Mouse (Mus musculus): ENCODE measurements at regions not wholly inside any gene's neighbourhood (a gene's known extent, or its start where the extent isn't known, plus 50 kb on each side); places are given as distances from the start of the nearest gene placed in this dataset.

GRCm38 (mm10) chr5:41206462-41206861 lies 501.5 kb downstream of the Rab28 start:
- no peak for DNase-seq

GRCm38 (mm10) chr5:41204417-41204816 lies 503.5 kb downstream of the Rab28 start:
- no peak for DNase-seq

- DNase-seq, result no peak
Measured at GRCm38 (mm10) chr5:41187193-41187592, 520.8 kb downstream of the Rab28 start.

- no peak for DNase-seq
Measured at GRCm38 (mm10) chr5:41177220-41177619, 530.7 kb downstream of the Rab28 start.

- DNase-seq, result peak; percentile 48
Measured at GRCm38 (mm10) chr5:41165870-41166626, 541.9 kb downstream of the Rab28 start.

- no peak for DNase-seq
Measured at GRCm38 (mm10) chr5:41125050-41125449, 582.9 kb downstream of the Rab28 start.

- DNase-seq, result no peak
Measured at GRCm38 (mm10) chr5:41117658-41118057, 590.3 kb downstream of the Rab28 start.

- no peak for DNase-seq
Measured at GRCm38 (mm10) chr5:41087773-41088172, 620.2 kb downstream of the Rab28 start.

- no peak for DNase-seq
Measured at GRCm38 (mm10) chr5:41076412-41076811, 631.5 kb downstream of the Rab28 start.

GRCm38 (mm10) chr5:41061646-41062045 lies 646.3 kb downstream of the Rab28 start:
- DNase-seq, result no peak

GRCm38 (mm10) chr5:41061222-41061621 lies 646.7 kb downstream of the Rab28 start:
- no peak for DNase-seq

GRCm38 (mm10) chr5:41058015-41058414 lies 649.9 kb downstream of the Rab28 start:
- no peak for DNase-seq

GRCm38 (mm10) chr5:41051948-41052347 lies 656.0 kb downstream of the Rab28 start:
- no peak for DNase-seq

- peak; percentile 87 for DNase-seq
Measured at GRCm38 (mm10) chr5:41048515-41048914, 659.4 kb downstream of the Rab28 start.

- DNase-seq, result no peak
Measured at GRCm38 (mm10) chr5:41045221-41045620, 662.7 kb downstream of the Rab28 start.

GRCm38 (mm10) chr5:41044465-41044864 lies 663.5 kb downstream of the Rab28 start:
- DNase-seq, result no peak

- peak; percentile 74 for DNase-seq
Measured at GRCm38 (mm10) chr5:41038790-41039189, 669.2 kb downstream of the Rab28 start.

GRCm38 (mm10) chr5:41006692-41007091 lies 701.3 kb downstream of the Rab28 start:
- DNase-seq, result no peak

- DNase-seq, result no peak
Measured at GRCm38 (mm10) chr5:40986562-40986961, 721.4 kb downstream of the Rab28 start.

GRCm38 (mm10) chr5:40974892-40975291 lies 733.1 kb downstream of the Rab28 start:
- peak; percentile 85 for DNase-seq

- DNase-seq, result peak; percentile 73
Measured at GRCm38 (mm10) chr5:40952901-40953595, 754.9 kb downstream of the Rab28 start.

- DNase-seq, result no peak
Measured at GRCm38 (mm10) chr5:40929127-40929526, 778.8 kb downstream of the Rab28 start.

- no peak for DNase-seq
Measured at GRCm38 (mm10) chr5:40920920-40921319, 787.0 kb downstream of the Rab28 start.

- DNase-seq, result no peak
Measured at GRCm38 (mm10) chr5:40908803-40909202, 799.2 kb downstream of the Rab28 start.

Measured in heart, adult 11 months (tissue).